Mouse (Mus musculus) T-helper 2 cell (primary cell): ENCODE measurements at regions not wholly inside any gene's neighbourhood (a gene's known extent, or its start where the extent isn't known, plus 50 kb on each side); places are given as distances from the start of the nearest gene placed in this dataset.
"Not testable (repeated sequence)": the region's sequence is repeated elsewhere in the genome, so short reads cannot be mapped to it uniquely, and the experiment has no call there.

Experiments used
- in situ Hi-C: fragments of 300-600 bp; cut with MboI, MseI; formaldehyde crosslinking; loops from one replicate; pipeline ENCODE4 v1.15.1; 2025; ENCODE audit warnings: high pct_unique_total_duplicates

DNA sequence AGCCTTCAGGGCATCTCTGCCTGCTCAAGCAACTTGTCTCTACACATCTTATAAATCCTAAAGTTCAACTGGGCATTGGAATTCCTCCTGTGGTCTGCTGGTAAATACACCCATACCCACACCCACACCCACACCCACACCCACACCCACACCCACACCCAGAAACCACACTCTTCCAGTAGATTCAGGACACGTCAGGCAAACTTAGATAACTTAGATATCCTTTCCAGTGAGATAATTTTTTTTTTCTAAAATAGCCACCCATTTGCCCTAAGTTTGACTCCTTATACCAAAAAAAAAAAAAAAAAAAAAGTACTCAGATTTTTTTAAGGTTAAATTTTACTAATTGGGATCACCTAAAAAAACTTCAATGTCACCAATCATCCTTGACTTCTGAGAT lies 224.5 kb upstream of the Zpld1 start:
- in situ Hi-C loops = loop anchor here (10.0 kb wide), 1 partner anchor 343 kb away; no protein-coding TSS in a partner anchor

DNA sequence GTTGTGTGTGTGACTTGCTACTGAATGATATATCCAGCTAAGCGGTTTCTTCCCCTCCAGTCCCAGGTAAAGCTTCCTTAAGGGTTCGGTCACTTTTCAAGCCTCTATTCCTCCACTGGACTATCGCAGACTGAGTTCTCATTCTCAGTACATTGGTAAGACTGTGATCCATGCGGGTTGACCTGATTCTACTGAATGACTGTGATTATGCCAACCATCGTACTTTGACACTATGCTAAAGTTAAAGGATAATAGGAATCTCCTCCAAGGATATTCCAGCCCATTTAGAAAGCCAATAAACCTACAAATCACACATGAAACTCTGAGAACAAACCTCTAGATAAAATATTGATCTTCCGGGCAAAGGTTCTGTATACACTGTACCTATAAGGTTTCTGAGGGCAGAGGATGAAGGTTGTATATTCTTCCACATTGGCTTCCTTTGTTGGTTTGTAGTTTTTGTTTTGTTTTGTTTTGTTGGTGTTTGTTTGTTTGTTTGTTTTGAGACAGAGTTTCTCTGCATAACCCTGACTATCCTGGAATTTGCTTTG lies 223.7 kb upstream of the Zpld1 start:
- in situ Hi-C loops = loop anchor here (10.0 kb wide), 1 partner anchor 343 kb away; no protein-coding TSS in a partner anchor

DNA sequence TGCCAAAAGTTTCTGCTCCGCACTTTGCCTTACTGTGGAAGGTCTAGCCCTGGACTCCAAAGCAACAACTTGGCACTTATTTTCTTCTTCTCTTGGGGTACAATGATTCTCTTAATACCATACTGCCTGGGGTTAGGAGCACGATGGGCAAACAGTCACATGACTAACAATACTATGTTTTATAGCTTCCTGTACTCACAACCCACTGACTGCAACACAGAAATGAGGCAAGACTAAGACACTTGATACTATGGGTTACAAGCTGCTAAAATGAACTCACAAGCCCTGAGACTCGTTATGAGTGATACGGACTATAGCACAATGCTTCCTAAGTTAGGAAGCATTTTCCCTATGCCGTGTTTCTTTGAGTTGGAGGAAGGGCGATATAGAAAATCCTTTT lies 222.3 kb upstream of the Zpld1 start:
- in situ Hi-C loops = loop anchor here (10.0 kb wide), 1 partner anchor 345 kb away; no protein-coding TSS in a partner anchor

DNA sequence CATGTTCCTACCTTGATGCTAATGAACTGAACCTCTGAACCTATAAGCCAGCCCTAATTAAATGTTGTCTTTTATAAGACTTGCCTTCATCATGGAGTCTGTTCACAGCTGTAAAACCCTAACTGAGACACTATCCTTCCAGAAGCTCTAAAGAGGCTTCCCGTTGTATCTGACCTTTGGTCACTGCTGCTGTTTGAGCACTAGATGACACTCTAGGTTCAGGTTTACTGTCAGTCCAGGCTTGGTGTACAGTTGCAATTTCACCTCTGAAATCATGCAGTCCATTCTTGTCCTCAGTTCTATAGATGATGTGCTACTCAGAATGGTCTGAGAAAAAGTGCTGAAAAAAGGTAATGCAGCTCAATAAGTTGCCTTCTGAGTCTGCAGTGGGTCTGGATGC lies 221.9 kb upstream of the Zpld1 start:
- in situ Hi-C loops = loop anchor here (10.0 kb wide), 1 partner anchor 345 kb away; no protein-coding TSS in a partner anchor

DNA sequence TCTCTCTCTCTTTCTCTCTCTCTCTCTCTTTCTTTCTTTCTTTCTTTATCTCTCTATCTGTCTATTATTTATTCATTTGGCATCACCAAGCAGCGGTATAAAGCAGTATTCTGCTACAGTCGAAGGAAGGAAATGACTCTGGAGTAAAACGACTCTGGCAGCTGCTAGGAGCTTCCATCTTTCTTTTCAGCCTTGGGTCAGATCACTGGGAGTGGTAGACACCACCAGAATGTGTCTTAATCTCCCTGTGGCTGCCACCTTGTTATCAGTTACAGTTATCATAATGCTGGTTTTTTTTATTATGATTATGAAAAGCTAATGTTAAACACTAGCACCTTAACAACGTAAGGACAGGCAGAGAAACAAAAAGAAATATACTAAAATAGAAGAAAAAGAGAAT lies 219.2 kb upstream of the Zpld1 start:
- in situ Hi-C loops = no loop called here

DNA sequence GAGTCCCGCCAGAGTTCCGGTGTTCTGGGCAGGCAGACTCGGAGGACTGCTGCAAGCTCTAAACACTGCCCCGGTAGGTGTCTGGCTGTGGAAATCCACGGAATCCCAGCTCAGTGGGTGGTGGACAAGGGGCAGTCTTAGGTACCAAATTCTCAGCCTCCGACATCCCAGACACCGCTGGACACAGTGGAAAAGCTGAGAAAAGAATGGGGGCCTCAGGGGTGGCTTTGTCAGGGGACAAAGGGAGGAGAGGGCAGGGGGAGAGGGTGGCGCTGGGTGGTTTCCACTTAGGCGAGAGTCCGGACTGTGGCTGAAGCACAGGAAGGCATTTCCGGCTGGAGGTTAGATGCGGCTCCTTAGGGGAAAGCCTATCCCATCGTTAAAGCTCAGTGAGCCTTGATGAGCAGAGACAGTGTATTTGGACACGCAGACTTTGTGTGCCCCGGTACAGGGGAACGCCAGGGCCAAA lies 217.5 kb upstream of the Zpld1 start:
- in situ Hi-C loops = no loop called here

DNA sequence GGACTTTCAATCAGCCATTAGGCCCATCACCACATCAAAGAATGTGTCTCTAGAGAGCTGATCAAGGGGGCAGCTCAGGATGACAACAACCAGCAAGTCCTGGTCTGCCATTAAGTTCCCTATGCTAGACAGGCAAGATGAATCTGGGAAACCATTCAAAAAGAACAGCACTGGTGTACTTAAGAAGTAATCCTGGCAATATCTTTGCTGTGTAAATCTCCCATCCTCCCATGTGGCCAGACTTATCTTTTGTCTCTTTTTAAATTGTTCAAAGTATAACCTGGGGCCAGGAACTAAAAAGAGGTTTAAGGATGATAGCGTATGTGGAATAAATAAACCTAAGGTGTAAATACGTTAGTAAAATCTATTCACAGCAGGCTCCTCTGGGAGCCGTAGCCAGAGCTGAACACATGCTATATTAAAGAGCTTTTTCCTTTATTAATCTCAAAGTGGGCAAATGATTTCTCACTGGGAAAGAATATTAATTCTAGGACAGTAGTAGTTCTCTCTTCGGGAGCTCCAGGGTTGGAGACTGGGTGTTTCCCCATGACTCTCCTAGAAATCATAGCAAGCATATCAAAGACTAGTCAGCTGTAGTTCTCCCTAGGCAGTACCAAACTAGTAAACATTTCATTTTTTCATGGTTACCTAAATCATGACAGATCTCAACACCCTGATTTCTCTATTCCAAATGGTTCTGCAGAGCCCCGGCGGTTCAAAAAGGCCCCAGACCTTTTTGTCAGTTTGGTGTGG lies 216.8 kb upstream of the Zpld1 start:
- in situ Hi-C loops = no loop called here

DNA sequence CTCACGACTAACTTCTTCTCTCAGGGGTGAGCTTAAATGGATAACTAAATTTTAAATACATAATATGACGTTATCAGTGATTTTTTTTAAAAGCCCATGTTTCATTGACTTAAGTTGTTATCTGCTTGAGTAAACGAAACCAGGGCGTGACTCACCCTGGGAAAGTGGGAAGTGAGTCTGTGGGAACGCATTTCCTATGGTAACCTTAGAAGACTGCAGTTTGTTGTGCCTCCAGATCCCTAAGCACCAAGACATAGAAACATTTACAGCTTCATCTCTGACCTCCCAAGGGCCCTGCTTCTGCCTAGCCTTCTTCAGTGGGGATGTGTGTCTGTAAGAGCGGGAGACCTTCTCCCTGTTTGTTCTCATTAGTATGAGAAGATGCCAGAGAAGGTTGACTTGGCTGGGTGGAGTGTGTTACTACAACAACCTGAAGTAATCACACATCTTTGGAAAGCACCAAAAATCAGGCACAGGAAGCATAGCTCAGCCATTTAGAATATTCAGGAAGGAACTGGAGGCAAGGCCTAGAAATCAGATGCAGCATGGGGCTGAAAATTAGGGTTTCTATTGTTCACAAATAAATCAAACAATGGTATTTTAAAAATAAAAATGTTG lies 207.1 kb upstream of the Zpld1 start:
- in situ Hi-C loops = no loop called here

DNA sequence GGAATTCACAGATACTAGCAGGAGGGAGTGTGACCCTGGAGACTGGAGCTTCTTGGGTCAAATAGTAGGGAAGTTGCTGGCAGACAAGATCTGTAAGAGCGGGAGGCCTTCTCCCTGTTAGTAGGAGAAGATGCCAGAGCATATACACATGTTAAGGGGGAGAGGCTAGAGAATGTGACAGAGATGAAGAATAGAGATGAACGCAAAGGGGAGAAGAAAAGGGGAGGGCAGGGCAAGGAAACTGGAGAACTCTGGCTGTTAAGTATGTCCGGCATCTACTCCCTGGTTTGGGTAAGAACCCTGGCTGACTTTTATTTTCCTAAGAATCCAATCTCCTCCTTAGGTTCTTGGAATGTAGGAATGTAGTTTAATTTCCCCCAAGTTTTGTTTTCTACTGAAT lies 206.5 kb upstream of the Zpld1 start:
- in situ Hi-C loops = no loop called here

DNA sequence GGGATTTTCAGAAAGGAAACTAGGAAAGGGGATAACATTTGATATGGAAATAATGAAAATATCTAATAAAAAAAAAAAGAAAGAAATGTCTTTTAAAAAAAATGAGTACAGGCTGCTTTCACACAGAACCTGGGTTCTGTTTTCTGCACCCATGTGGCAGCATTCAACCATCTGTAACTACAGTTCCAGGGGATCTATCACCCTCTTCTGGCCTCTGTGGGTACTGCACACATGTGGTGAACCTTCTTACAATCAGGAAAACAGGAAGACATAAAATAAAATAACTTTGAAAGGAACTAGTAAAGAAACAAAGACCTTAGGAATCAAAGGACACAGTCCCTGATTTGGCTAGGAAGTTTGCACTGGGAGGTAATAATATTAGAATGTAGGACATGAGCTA lies 205.5 kb upstream of the Zpld1 start:
- in situ Hi-C loops = no loop called here

DNA sequence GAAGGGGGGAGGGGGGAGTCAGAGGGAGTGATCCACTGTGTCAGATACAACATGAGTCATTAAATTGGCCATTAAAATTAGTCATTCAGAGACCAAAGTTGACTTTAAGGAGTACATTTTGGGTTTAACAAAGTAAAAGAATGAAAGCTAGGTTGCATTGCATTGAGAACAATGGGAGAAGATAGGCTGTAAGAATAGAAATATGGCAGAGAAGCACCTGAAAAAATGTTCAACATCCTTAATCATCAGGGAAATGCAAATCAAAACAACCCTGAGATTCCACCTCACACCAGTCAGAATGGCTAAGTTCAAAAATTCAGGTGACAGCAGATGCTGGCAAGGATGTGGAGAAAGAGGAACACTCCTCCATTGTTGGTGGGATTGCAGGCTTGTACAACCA lies 202.0 kb upstream of the Zpld1 start:
- in situ Hi-C loops = not testable (repeated sequence)

DNA sequence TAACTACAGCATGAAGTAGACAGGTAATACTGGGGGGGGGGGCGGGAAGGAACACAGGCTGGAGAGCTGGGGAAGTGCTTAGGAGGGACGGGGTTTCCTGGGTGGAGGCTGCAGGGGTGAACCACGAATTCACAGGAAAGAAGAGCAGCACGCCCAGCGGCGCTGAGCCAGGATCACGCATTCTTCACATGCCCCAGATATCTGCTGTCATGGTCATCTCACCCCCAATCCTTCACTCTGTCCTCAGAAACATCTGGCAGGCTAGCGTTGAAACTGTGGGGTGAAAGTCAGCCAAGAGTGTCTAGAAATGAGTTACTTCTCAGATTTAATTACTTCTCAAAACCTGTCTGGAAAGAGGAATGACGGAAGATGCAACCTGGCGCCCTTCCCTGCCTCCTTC lies 197.3 kb upstream of the Zpld1 start:
- in situ Hi-C loops = no loop called here

DNA sequence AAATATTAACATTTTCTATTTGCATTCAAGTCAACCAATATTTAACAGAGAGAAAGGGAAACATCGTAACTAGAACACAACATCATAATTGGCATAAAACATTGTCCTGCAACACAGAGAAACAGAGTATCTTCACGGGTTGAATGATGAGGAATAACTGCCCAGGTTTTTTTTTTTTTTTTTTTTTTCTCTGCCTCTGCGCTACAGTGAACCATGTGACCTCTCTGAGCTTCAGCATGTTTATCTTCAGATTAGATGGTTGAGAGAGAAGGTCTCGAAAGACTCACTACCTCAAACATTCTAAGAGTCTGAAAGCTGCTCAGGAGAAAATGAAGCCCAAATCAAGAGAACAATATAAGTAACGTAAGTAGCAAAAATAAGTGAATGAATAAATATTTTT lies 196.4 kb upstream of the Zpld1 start:
- in situ Hi-C loops = no loop called here

DNA sequence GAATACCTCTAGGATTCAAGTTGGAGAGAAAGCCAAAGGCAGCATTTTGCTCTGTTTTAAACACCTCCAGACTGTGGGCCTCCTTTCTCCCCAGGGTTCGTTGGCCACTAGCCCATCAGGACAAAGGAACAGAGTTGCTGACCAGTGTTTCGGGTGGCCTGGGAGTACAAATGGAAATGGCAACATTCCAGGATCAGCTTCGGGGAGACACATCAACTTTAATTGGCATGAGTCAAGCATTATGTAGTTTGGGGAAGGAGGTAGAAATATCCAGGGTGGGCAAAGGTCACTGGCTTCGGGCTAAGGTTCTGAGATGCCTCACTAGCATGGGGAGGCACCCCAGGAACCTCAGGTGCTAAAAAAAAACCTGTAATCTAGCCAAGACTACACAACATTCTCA lies 194.3 kb upstream of the Zpld1 start:
- in situ Hi-C loops = no loop called here

DNA sequence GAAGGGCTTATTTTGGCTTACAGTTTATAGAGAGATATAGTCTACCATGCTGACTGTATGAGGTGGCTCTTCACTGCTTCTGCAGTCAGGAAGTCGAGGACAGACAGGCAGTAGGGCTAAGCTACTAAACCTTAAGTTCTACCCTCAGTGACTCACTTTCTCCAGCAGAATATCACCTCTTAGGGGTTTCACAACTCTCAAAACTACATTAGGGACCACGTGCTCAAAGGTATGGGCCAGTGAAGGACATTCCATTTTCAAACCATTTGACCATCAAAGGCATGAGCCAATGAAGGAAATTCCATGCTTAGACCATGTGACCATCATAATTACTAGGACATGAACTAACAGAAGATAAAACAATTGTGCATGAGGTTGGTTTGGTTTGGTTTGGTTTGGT lies 186.6 kb upstream of the Zpld1 start:
- in situ Hi-C loops = no loop called here

DNA sequence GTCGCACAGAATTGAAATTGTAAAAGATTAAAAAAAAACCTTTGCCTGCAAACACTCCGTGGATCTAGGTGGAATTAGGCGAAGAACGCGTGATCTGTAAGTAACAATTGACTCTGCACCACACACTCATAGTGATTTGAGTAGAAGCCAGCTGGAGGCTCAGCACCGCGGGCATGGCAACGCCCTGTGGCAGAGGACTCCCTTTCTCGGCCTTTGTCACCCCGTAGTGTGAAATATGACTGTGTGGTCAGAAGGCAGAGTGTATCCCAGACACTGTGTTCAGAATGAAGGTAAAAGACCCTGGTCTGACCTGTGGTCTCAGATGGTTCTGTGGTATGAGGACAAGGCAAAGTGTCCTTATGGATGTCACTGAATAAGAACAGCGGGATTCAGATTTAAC lies 183.0 kb upstream of the Zpld1 start:
- in situ Hi-C loops = no loop called here

DNA sequence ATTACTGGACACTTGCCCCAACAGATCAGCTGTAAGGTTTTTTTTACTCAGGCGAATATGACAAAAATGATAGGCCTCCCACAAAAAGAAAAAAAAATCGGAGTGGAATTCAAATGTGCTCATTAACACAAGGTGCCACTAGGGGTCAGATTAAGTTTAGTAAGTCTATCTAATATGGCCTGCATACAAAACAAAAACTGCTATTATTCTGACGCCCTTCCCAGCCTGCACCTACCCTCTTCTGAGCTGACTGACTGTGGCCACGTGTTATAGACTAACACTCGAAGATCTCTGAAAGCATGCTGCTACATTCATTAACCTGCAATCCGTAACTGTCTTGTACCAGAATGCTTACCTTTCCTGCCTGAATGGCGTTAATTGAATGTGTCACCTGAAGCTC lies 182.5 kb upstream of the Zpld1 start:
- in situ Hi-C loops = no loop called here

DNA sequence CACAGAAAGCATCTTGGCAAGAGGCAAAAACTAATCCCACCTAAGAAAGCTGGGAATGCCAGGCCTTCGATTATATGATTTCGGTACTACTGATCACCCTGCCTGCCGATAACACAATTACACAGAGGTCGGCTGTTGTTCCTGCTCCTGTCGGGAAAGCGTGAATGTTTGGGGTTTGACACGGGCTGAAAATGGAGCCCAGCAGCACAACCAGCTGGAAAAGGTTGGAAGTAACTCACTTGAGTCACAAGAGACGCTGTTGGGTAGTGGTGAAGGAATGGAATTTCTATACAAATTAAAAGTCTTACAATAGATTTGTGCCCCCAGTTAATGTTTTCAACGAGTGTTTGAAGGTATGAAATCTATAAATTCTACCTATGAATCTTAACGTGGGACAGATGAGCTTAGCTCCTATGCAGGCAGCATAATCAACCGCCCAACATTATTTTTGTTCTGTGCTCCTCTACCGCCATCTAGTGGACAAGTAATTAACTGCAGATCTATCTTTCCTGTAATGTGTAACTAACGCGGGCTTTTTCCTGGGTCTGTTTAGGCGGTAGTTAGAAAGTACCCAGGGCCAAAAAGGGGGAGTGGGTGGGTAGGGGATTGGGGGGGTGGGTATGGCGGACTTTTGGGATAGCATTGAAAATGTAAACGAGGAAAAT lies 178.9 kb upstream of the Zpld1 start:
- in situ Hi-C loops = no loop called here

DNA sequence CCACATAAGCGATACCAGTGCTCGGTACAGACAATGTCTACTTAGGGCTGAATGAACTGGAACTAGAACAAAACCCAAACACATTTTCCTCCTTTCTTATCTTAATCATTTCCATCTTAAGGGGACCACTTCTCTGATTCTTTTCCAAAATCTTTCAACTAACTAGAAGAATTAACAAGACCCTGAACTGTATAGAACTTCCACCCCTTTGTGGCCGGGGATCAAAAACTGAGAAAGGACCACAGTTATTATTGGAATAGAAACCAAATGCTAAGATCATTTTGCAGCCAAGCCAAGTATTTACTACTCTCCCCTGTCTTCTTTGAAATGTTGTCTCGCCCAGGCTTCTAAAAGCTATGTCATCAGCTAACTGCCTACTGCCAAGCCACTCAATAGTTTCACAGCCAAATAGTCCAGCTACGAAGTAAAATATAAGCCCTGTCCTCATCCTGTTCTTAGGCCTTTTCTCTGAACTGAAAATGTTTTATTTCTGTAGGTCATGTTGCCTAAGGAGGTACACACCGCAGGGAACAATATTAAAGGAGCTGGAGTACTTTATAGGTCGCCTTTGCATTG lies 177.3 kb upstream of the Zpld1 start:
- in situ Hi-C loops = no loop called here

DNA sequence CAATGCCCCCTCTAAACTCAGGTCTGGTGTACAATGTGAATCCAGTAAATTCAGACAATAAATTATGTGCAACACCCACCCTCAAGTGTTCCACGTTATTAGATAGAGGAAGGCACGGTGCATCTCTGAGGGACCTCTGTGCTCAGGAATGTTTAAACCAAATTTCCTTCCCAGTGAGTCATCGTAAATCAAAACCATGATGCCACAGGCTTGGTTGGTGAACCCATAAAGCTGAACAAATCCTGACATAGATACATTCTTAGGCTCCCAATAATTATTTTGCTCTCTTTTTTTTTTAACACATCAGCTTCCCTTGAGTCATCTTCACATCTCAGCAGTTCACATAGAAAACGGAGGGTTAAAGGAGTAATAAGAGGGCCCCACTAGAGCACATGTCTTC lies 173.6 kb upstream of the Zpld1 start:
- in situ Hi-C loops = no loop called here

DNA sequence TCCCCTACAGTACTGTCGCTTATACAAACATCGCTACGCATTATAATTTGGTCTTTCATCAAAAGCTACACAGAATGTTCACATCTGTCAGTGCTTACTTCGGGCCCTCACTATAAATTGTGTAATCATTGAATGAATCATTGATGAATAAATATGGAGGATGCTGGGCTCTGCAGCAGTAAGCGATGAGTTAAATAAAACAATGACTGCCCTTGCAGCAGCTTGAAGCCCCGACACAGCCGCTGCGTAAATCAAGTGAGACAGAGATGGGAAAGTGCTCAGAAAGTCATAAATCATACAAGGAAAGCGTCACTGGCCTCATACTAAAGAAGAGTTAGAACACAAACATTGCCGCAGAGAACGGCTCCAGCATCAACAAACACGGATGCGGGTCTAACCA lies 172.9 kb upstream of the Zpld1 start:
- in situ Hi-C loops = no loop called here

DNA sequence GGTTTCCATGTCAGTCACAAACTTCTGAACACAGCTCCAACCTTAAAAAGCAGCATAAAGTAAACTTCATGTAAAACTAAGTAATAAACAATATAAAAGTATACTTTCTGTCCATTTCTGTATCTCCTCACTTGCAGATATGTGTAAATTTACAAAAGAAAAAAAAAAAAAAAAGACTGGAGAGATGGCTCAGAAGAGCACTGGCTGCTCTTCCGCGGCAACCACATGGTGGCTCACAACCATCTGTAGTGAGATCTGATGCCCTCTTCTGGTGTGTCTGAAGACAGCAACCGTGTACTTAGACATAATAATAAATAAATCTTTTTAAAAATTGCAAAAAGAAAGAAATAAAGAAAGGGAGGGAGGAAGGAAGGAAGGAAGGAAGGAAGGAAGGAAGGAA lies 171.9 kb upstream of the Zpld1 start:
- in situ Hi-C loops = no loop called here
